Mouse (Mus musculus): ENCODE results near the gene Rab27a. TPM values are rescaled to one million over a fixed set of nuclear protein-coding genes. Genes with fewer than 3 reads are reported as not detected.
"Not testable (repeated sequence)": the region's sequence is repeated elsewhere in the genome, so short reads cannot be mapped to it uniquely, and the experiment has no call there.

The Rab27a gene
- total RNA-seq, 2 experiments from 2014 or later, result 14.5 to 17.3 TPM

DNA sequence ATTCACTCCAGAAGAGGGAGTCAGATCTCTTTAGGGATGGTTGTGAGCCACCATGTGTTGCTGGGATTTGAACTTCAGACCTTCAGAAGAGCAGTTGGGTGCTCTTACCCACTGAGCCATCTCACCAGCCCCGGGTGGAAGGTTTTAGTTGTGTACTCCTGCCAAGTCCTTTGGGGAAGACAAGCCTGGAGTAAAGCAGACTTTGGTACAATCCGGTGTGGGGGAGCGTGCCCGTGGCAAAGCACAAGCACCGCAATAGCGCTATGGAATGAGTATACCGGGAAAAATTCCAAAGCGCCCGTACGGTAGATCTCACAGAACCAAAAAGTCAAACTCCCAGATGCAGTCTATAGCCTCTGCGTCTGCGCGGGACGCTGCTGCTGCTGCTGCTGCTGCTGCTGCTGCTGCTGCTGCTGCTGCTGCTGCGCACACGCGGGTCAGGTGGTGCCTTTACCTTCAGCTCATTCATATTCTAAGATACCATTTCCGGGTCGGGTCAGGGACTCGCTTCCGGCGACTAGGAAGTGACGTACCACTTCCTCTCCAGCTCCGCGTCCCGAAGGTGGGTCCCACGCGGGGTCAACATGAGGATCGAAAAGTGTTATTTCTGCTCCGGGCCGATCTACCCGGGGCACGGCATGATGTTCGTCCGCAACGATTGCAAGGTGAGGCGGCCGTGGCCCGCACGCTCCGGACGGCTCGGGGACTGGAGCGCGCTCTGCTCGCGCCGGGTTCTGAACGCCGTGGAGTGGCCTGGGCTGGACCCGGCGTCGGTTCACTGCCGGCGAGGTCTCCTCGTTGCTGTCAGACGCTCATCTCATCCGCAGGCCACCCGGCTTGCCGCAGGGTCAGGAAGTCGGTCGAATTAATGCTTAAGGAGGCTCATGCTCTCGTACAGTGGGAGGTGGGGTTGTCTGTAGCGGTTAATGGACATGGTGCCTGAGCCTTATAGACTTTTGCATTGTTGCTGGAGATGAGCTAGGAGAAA, 68.6 kb downstream of the Rab27a start, which contains the start of gene Rsl24d1:
Rsl24d1 (plus strand) TSS at position 508 of the 988 bp plus-strand sequence.
- Histone ChIP-seq H3K27ac (peak within 1 kb of the TSS; percentile 93), H3K4me3 (peak within 1 kb of the TSS; percentile 96)
- TF ChIP-seq CTCF (conservative IDR thresholded peaks at IDR 0.05), result no peak
- DNase-seq (ENCODE audit: low spot score in 2 of 2), result peak; percentile 91 to 93

DNA sequence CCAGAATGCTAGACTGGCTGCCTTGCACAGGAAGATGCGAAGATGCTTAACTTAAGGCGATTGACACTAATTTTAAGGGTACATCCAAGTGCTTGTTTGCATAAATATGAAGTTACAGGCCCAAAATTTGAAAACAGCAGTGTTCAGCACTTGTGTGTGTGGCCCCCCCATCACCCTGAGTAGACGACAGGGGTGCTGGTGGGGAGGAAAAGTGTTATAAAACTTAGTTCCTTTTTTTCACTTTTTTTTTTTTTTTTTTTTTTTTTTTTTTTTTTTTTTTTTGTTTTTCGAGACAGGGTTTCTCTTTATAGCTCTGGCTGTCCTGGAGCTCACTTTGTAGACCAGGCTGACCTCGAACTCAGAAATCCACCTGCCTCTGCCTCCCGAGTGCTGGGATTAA, 72.0 kb downstream of the Rab27a start:
- H3K4me3 ChIP-seq; H3K27ac ChIP-seq; DNase-seq (ENCODE audit: low spot score in 2 of 2): not testable (repeated sequence)

DNA sequence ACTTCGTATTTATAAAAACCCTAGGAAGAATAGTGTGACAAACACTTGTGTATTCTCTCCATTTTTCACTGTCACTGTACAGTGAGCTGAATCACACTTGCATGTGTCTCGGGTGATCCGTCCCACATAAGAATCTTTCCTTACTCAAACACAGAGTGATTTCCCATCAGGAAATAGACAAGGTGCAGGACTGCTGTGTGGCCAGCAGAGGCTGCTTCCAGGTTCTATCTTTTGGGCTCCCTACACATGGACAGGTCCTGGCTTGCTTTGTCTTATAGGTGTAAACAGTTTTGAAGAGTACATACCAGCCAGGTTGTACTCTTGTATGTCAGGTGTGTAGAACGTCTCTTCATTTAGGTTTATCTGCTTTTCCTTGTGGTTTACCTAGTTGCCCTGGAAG, 73.4 kb downstream of the Rab27a start:
- TF ChIP-seq CTCF (conservative IDR thresholded peaks at IDR 0.05), result peak; percentile 49
- Histone ChIP-seq H3K4me3 (no peak overlapping the region), H3K27ac (no peak overlapping the region)
- DNase-seq (ENCODE audit: low spot score in 2 of 2), result no peak

DNA sequence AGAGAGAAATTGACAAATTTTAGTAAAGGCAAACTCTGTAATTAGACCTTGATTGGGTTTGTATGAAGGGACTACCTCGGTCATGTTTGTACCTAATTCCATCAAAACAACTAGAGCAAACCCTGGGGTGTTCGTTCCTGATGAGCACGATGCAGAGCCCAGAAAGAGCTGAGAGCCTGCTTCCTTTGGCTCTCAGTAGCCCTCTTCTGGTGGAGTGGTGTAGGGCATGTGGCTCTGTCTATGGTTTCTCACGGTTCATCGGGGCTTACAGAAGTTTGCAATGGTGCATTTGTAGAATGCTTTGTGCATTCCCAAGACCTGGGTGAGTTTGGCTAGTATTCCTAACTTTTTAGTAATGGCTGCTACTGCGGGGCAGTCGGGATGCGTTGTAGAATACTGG, 77.1 kb downstream of the Rab27a start:
- Histone ChIP-seq H3K27ac (no peak overlapping the region), H3K4me3 (no peak overlapping the region)
- TF ChIP-seq CTCF (conservative IDR thresholded peaks at IDR 0.05), result peak; percentile 84
- peak; percentile 13 to 60 for DNase-seq (ENCODE audit: low spot score in 2 of 2)

DNA sequence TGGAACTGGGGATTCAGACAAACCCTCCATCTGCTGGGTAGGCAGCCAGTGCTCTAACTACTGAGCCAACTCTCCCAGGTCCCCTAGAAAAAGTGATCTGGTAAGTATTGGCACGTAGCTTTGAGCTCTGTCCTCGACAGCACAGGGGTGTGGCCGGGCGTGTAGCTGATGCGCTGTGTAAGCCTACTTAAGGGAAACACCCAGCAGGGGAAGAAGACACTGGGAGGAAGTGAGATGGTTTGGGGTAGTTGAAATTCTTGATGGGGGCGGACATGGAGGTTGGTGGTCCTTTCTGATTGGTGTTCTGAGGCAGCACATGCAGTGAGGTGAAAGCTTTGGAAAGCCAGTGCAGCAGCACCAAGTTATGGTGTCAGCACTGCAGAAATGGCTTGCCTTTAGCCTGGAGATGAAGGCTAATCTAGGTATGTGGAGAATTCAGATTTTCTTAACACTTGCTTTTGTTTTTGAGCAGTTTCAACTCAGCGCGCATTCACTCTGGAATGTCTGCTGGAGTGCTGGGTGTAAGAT, 80.5 kb downstream of the Rab27a start:
- no peak for DNase-seq (ENCODE audit: low spot score in 2 of 2)
- Histone ChIP-seq H3K4me3 (no peak overlapping the region), H3K27ac (no peak overlapping the region)
- TF ChIP-seq CTCF (conservative IDR thresholded peaks at IDR 0.05), result no peak

DNA sequence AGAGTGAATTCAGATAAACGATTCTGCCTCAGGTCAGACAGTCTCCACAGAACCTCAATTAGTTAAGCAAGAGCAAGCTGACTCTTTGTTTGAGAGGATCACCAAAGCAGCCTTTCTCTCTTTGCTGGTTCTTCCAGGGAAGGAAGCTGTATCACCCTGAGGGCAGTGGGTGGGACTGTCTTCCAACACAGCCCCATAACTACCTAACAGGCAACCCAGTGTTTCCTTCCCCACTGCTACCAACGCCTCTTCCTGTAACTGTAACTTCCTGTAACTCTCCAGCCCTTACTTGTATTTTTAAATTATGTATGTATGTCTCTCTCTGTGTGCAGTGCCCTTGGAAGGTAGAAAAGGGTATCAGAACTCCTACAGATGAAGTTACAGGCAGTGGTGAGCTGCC, 82.8 kb downstream of the Rab27a start:
- H3K4me3 ChIP-seq, result no peak overlapping the region
- no peak for TF ChIP-seq CTCF (conservative IDR thresholded peaks at IDR 0.05)

DNA sequence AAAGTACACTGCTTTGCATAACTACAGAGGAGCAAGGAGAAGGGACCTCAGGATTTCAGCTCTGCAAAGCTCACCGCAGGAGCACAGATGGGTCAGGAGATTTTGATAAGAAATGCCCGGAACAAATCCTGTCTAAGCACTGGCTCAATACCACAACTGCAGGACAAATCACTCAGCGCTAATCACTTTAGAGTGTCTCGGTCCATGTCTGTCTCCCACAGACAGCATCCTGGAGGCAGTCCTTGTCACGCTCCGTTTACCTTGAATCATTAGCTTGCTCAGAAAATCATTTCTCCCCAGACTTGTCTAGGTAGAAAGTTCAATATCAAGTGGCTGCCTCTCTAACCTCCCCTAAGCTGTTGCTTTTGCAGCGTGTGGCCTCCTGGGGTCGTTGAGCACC, 85.2 kb downstream of the Rab27a start:
- no peak for DNase-seq (ENCODE audit: low spot score in 2 of 2)
- no peak for TF ChIP-seq CTCF (conservative IDR thresholded peaks at IDR 0.05)
- H3K27ac ChIP-seq, result no peak overlapping the region
- no peak overlapping the region for H3K4me3 ChIP-seq

More for the DNA sequence above, 82.8 kb downstream of the Rab27a start:
- DNase-seq (ENCODE audit: low spot score in 2 of 2), result no peak
- H3K27ac ChIP-seq, result no peak overlapping the region

DNA sequence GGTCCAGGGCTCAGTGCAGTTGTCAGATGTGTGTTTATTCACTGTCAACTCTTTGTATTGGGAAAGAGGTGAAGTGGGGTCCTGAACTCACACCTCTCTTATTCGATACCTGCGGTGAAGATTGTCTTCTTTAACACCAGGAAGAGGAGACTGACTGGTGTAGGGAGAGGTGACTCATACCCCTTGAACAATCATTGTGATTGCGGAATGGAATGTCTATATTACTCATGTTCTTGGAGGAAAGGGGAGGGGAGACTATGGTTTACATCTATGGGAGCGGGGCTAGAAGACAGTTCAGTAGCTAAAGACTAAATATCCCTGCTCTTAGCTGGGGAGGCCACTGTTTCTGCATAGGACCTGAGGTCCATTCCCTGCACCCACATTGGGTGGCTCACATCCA, 85.9 kb downstream of the Rab27a start:
- TF ChIP-seq CTCF (conservative IDR thresholded peaks at IDR 0.05), result no peak
- no peak for DNase-seq (ENCODE audit: low spot score in 2 of 2)
- Histone ChIP-seq H3K4me3 (no peak overlapping the region), H3K27ac (no peak overlapping the region)

DNA sequence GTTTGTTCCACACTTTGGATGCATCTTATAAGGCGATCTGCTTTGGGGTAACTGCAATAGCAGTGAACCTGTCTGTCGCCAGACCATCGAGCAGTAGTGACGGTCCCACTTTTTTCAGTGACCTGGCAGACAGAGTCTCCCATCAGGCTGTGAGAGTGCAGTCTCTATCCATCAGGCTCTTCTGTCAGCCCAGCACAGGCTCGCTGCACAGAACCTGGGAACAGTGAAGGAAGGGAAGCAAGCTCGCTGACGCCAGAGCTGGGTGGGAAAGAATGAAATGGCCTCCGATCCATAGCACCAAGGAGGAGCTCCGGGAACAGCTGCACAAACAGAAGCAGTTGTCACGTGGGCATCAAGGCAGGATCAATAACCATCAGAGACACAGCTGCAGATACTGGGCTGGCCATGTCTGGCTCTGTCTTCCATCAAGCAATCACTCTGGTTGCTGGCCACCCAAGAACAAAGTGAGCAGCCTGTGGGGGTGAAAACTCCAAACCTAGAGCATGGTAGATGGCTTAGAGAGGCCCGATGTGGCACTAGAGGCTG, 92.8 kb downstream of the Rab27a start:
- no peak overlapping the region for H3K4me3 ChIP-seq
- no peak overlapping the region for H3K27ac ChIP-seq
- TF ChIP-seq CTCF (conservative IDR thresholded peaks at IDR 0.05), result no peak
- no peak for DNase-seq (ENCODE audit: low spot score in 2 of 2)

Small RNAs within 50 kb of the gene (microRNA-seq; reads per million reads assigned to microRNA genes)
- 0 reads per million in 2 experiments for gene Gm27353

Other genes with a start within 250 kb of the Rab27a start
- 1 to 10 TPM; 3.2 to 3.3 TPM for gene Prtg, start 238.0 kb upstream of the Rab27a start, total RNA-seq (2021)
- 10 to 100 TPM; 30.9 to 32.9 TPM for gene Pygo1, start 119.2 kb upstream of the Rab27a start, total RNA-seq (2021)
- gene Dyx1c1, start 86.1 kb upstream of the Rab27a start, total RNA-seq (2021), result 1 to 10 TPM; 2.5 to 3.8 TPM
- not detected for gene Gm44503, start 86.0 kb upstream of the Rab27a start, total RNA-seq (2021)
- gene Ccpg1os, start 59.5 kb upstream of the Rab27a start, total RNA-seq (2021), result 10 to 100 TPM in 1 of 2 experiments, 1 to 10 TPM in 1; 9.3 to 11.0 TPM
- 100 to 1,000 TPM; 149 to 152 TPM for gene Ccpg1, start 59.4 kb upstream of the Rab27a start, total RNA-seq (2021)
- gene Pigb, start 4.5 kb upstream of the Rab27a start, total RNA-seq (2021), result 10 to 100 TPM; 16.8 to 17.7 TPM
- 1 to 10 TPM; 3.8 to 5.4 TPM for gene Khdc3, start 57.0 kb downstream of the Rab27a start, total RNA-seq (2021)
- gene Gm20509, start 57.6 kb downstream of the Rab27a start, total RNA-seq (2021), result under 1 TPM in 1 of 2 experiments, not detected in 1; 0.91 TPM
- 10 to 100 TPM; 63.2 to 66.6 TPM for gene Rsl24d1, start 68.6 kb downstream of the Rab27a start, total RNA-seq (2021)